Mouse (Mus musculus): Measurements from ENCODE around the gene Gm20905. TPM values are rescaled to one million over a fixed set of nuclear protein-coding genes. Genes with fewer than 3 reads are reported as not detected.
"Not testable (repeated sequence)": the region's sequence is repeated elsewhere in the genome, so short reads cannot be mapped to it uniquely, and the experiment has no call there.

Gene Gm20905
- not detected for total RNA-seq (2021)
- long read RNA-seq, experiment 1 = 0 reads
- long read RNA-seq, experiment 2 = 0 reads

DNA sequence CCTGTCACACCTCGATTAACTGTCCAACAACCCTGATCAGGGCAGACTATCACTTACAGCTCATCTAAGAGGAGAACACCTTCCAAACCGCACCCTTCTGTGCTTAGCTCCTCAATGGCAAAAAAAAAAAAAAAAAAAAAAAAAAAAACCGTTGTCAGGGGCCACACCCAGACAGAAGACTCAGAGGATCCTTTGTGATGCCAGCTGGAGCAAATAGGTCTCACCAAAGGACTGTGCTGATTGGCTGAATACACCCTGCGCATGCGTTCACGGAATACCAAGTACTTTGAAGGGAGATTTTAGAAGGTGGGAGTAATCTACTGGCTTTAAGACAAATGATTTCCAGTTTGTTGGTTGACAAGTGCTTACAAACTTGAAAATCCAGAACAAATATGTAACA, at the start of gene Gm20905:
TSS of gene Gm20905 (minus strand) at position 101 of the 400 bp plus-strand sequence.
- DNase-seq = not testable (repeated sequence)

More for the DNA sequence above, at the start of gene Gm20905:
- intact Hi-C loops (cut with DNase I); H3K27ac ChIP-seq; H3K4me3 ChIP-seq: not testable (repeated sequence)
